Mouse (Mus musculus) cortical plate, adult 2 months (tissue): ENCODE measurements around the gene Draxin.

Source experiments
- CTCF ChIP-seq: fragments of 200-500 bp; IDR thresholded peaks from 2 replicates; pipeline ENCODE4 v1.5.1; 2011; ENCODE audit warnings: mild to moderate bottlenecking, control low read depth, low read length; ENCODE audit not compliant: insufficient read depth; ENCODE audit errors: extremely low read depth
- POLR2A ChIP-seq: fragments of 200-500 bp; IDR thresholded peaks from 2 replicates; pipeline ENCODE4 v1.6.1; 2011; ENCODE audit warnings: mild to moderate bottlenecking, low read length, control low read depth; ENCODE audit not compliant: insufficient read depth; ENCODE audit errors: extremely low read depth

DNA sequence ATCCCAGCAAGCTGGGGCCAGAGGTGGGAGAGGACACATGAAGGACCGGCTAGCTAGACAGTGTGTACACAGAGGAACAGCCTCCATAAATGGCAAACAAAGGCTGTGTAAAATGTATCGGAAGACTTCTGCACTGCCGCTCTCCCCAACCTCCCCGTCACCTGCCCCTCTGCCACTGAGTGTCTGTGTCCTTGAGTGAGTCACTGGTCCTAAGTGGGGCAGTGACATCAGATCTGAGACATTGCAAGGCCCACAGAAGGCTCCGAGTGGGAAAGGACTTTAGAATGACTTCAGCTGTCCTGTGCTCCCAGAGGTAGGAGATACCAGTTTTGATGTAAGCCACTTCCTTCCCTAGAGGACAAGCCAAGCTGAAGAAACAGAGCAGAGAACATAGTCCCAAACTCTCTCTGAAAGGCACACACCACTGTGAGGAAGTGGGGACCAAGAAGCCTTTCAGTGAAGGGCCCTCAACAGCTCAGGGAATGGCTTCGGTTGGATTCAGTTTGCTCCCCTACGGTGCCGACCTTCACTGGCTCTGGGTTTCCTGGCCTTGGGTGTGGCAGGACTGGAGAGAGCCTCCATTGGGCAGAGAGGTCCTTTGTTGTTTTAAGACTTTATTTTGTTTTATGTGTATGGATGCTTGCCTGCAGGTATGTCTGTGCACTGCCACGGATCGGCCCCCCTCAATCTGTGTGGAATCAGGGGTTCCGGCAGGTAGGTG, 37.8 kb downstream of the Draxin start:
- no peak for TF ChIP-seq POLR2A
- TF ChIP-seq CTCF: no peak
